Mouse (Mus musculus) heart, embryonic 13.5 days (tissue): ENCODE results near the gene Serpina1b. TPM values are rescaled to one million over a fixed set of nuclear protein-coding genes. Genes with fewer than 3 reads are reported as not detected.
"Not testable (repeated sequence)": the region's sequence is repeated elsewhere in the genome, so short reads cannot be mapped to it uniquely, and the experiment has no call there.

Experiments used
- ATAC-seq: fragments of 200-750 bp; cut with Nextera tagmentation; 2 replicates; pipeline ENCODE4 v1.8.0; 2017; ENCODE audit warnings: moderate TSS enrichment; ENCODE audit not compliant: insufficient number of reproducible peaks, low FRiP score, low TSS enrichment; ENCODE audit errors: extremely low read depth
- H3K27ac ChIP-seq: fragments of 300-500 bp; sonication (generic); replicated peaks from 2 replicates; pipeline ENCODE4 v1.5.1; 2015; ENCODE audit warnings: moderate library complexity, mild to moderate bottlenecking, inconsistent platforms
- H3K27me3 ChIP-seq: fragments of 300-500 bp; sonication (generic); replicated peaks from 2 replicates; pipeline ENCODE4 v1.6.1; 2015; ENCODE audit warnings: mild to moderate bottlenecking, inconsistent platforms
- H3K36me3 ChIP-seq: fragments of 300-500 bp; sonication (generic); 2 replicates; pipeline ENCODE4 v1.6.1; 2015; ENCODE audit warnings: mild to moderate bottlenecking, inconsistent platforms
- H3K4me1 ChIP-seq: fragments of 300-500 bp; sonication (generic); 2 replicates; pipeline ENCODE4 v1.6.1; 2015; ENCODE audit warnings: inconsistent platforms
- H3K4me2 ChIP-seq: fragments of 300-500 bp; sonication (generic); 2 replicates; pipeline ENCODE4 v1.6.1; 2015; ENCODE audit warnings: inconsistent platforms, mild to moderate bottlenecking, moderate library complexity
- H3K4me3 ChIP-seq: fragments of 300-500 bp; sonication (generic); 2 replicates; pipeline ENCODE4 v1.5.1; 2015; ENCODE audit warnings: moderate library complexity, mild to moderate bottlenecking, inconsistent platforms
- H3K9ac ChIP-seq: fragments of 300-500 bp; sonication (generic); 2 replicates; pipeline ENCODE4 v1.6.1; 2015; ENCODE audit warnings: inconsistent platforms, mild to moderate bottlenecking, moderate library complexity
- H3K9me3 ChIP-seq: fragments of 300-500 bp; sonication (generic); 2 replicates; pipeline ENCODE4 v1.6.1; 2016; ENCODE audit warnings: inconsistent platforms
- WGBS: fragments of 180-500 bp; shearing (Covaris S2); methylation state at CpG from one replicate; pipeline ENCODE4 v1.1.7; 2015; ENCODE audit warnings: mixed read lengths; 5-methylcytosine and 5-hydroxymethylcytosine counted together
- polyA plus RNA-seq: library from polyadenylated mRNA; unstranded; fragments of >200 nt; fragmentation: Nextera tagmentation; extraction: Ambion mirVana; gene quantifications from 2 replicates; pipeline ENCODE4 v1.2.1, GENCODE M21; 2015

Serpina1b gene
- polyA plus RNA-seq, 1 experiment from 2014 or later, result 4.2 TPM

GRCm38 (mm10) chr12:103763083-103763482, 67.1 kb downstream of the Serpina1b start:
- not testable (repeated sequence) for H3K4me1 ChIP-seq, ATAC-seq, H3K9ac ChIP-seq, H3K27ac ChIP-seq, H3K27me3 ChIP-seq, H3K4me2 ChIP-seq, H3K9me3 ChIP-seq, H3K36me3 ChIP-seq, H3K4me3 ChIP-seq
- WGBS, result 65% methylated on average over 3 of the region's 3 CpGs

GRCm38 (mm10) chr12:103760316-103760715, 69.9 kb downstream of the Serpina1b start:
- ATAC-seq, H3K9ac ChIP-seq, H3K4me2 ChIP-seq, H3K4me1 ChIP-seq, H3K27me3 ChIP-seq, H3K36me3 ChIP-seq, H3K4me3 ChIP-seq, H3K9me3 ChIP-seq, H3K27ac ChIP-seq: not testable (repeated sequence)
- 68% methylated on average over 3 of the region's 3 CpGs for WGBS

- not testable (repeated sequence) for H3K4me1 ChIP-seq, H3K9ac ChIP-seq, H3K4me3 ChIP-seq, H3K9me3 ChIP-seq, H3K27me3 ChIP-seq, H3K27ac ChIP-seq, ATAC-seq, H3K4me2 ChIP-seq, H3K36me3 ChIP-seq
- WGBS, result 70% methylated on average over 5 of the region's 5 CpGs
Measured at GRCm38 (mm10) chr12:103745957-103746356, 84.2 kb downstream of the Serpina1b start.

GRCm38 (mm10) chr12:103737791-103738580, 92.2 kb downstream of the Serpina1b start:
- ATAC-seq, H3K36me3 ChIP-seq, H3K4me1 ChIP-seq, H3K27me3 ChIP-seq, H3K9me3 ChIP-seq, H3K27ac ChIP-seq, H3K4me2 ChIP-seq, H3K4me3 ChIP-seq, H3K9ac ChIP-seq: not testable (repeated sequence)
- 80% methylated on average over 6 of the region's 6 CpGs for WGBS

GRCm38 (mm10) chr12:103735566-103735965, 94.6 kb downstream of the Serpina1b start:
- not testable (repeated sequence) for H3K27me3 ChIP-seq, H3K4me2 ChIP-seq, H3K9me3 ChIP-seq, H3K9ac ChIP-seq, H3K27ac ChIP-seq, H3K4me1 ChIP-seq, H3K4me3 ChIP-seq, ATAC-seq, H3K36me3 ChIP-seq
- WGBS, result 68% methylated on average over 4 of the region's 4 CpGs

GRCm38 (mm10) chr12:103735101-103735500, 95.1 kb downstream of the Serpina1b start:
- H3K27me3 ChIP-seq, H3K9me3 ChIP-seq, H3K9ac ChIP-seq, H3K4me3 ChIP-seq, H3K4me2 ChIP-seq, H3K36me3 ChIP-seq, H3K4me1 ChIP-seq, H3K27ac ChIP-seq, ATAC-seq: not testable (repeated sequence)
- 68% methylated on average over 4 of the region's 4 CpGs for WGBS

- WGBS, result 68% methylated on average over 3 of the region's 3 CpGs
- Histone ChIP-seq H3K4me2 (no peak overlapping the region), H3K27ac (no peak overlapping the region), H3K9me3 (no peaks in the 10 kb centered on the region), H3K36me3 (no peaks in the 10 kb centered on the region), H3K4me3 (no peak overlapping the region), H3K4me1 (peaks cover 7% of the 10 kb centered on the region; the same call in 1 of the 2 replicates), H3K9ac (no peak overlapping the region), H3K27me3 (no peaks in the 10 kb centered on the region)
- no peak for ATAC-seq
Measured at GRCm38 (mm10) chr12:103711537-103711936, 118.6 kb downstream of the Serpina1b start.

- WGBS, result 38% methylated on average over 1 of the region's 1 CpGs
- no peaks in the 10 kb centered on the region for H3K27me3 ChIP-seq
- no peak for ATAC-seq
- no peaks in the 10 kb centered on the region for H3K36me3 ChIP-seq
- H3K4me3 ChIP-seq, result no peak overlapping the region
- H3K4me1 ChIP-seq, result peaks cover 7% of the 10 kb centered on the region; the same call in 1 of the 2 replicates
- no peak overlapping the region for H3K9ac ChIP-seq
- H3K27ac ChIP-seq, result no peak overlapping the region
- no peaks in the 10 kb centered on the region for H3K9me3 ChIP-seq
- no peak overlapping the region for H3K4me2 ChIP-seq
Measured at GRCm38 (mm10) chr12:103710405-103710804, 119.8 kb downstream of the Serpina1b start.

- Histone ChIP-seq H3K9ac (no peak overlapping the region), H3K36me3 (no peaks in the 10 kb centered on the region), H3K4me2 (no peak overlapping the region), H3K4me1 (peaks cover 7% of the 10 kb centered on the region; the same call in 1 of the 2 replicates), H3K4me3 (no peak overlapping the region), H3K27ac (no peak overlapping the region), H3K9me3 (no peaks in the 10 kb centered on the region), H3K27me3 (no peaks in the 10 kb centered on the region)
- 34% methylated on average over 4 of the region's 4 CpGs for WGBS
- no peak for ATAC-seq
Measured at GRCm38 (mm10) chr12:103706113-103706512, 124.1 kb downstream of the Serpina1b start.

GRCm38 (mm10) chr12:103705547-103705946, 124.6 kb downstream of the Serpina1b start:
- no peak overlapping the region for H3K4me2 ChIP-seq
- H3K36me3 ChIP-seq, result no peaks in the 10 kb centered on the region
- no peaks in the 10 kb centered on the region for H3K9me3 ChIP-seq
- peaks cover 7% of the 10 kb centered on the region; the same call in 1 of the 2 replicates for H3K4me1 ChIP-seq
- no peak overlapping the region for H3K4me3 ChIP-seq
- H3K27me3 ChIP-seq, result no peaks in the 10 kb centered on the region
- no peak overlapping the region for H3K27ac ChIP-seq
- 53% methylated on average over 2 of the region's 2 CpGs for WGBS
- no peak for ATAC-seq
- no peak overlapping the region for H3K9ac ChIP-seq

- WGBS, result 74% methylated on average over 4 of the region's 4 CpGs
- Histone ChIP-seq H3K27ac (no peak overlapping the region), H3K4me2 (no peak overlapping the region), H3K27me3 (no peaks in the 10 kb centered on the region), H3K4me3 (no peak overlapping the region), H3K4me1 (no peaks in the 10 kb centered on the region; the same call in 1 of the 2 replicates), H3K36me3 (no peaks in the 10 kb centered on the region), H3K9me3 (no peaks in the 10 kb centered on the region), H3K9ac (no peak overlapping the region)
- no peak for ATAC-seq
Measured at GRCm38 (mm10) chr12:103700144-103700750, 129.9 kb downstream of the Serpina1b start.

GRCm38 (mm10) chr12:103695429-103695828, 134.7 kb downstream of the Serpina1b start, which contains the start of gene Serpina1f:
Gene Serpina1f, minus strand, starts transcription at chr12:103695529.
- 78% methylated on average over 8 of the region's 8 CpGs for WGBS

More at GRCm38 (mm10) chr12:103695429-103695828, 134.7 kb downstream of the Serpina1b start, which contains the start of gene Serpina1f:
- no peaks in the 10 kb centered on the region for H3K27me3 ChIP-seq
- H3K27ac ChIP-seq, result no peak within 1 kb of the TSS
- H3K36me3 ChIP-seq, result no peaks in the 10 kb centered on the region
- no peaks in the 10 kb centered on the region; the same call in 1 of the 2 replicates for H3K4me1 ChIP-seq
- no peak for ATAC-seq
- no peak within 1 kb of the TSS for H3K4me2 ChIP-seq
- no peak within 1 kb of the TSS for H3K4me3 ChIP-seq
- H3K9me3 ChIP-seq, result no peaks in the 10 kb centered on the region
- no peak within 1 kb of the TSS for H3K9ac ChIP-seq
